Mouse (Mus musculus) heart, embryonic 15.5 days (tissue): ENCODE results near the gene Dph5. TPM values are rescaled to one million over a fixed set of nuclear protein-coding genes. Genes with fewer than 3 reads are reported as not detected.

Experiments
- ATAC-seq: fragments of 200-750 bp; cut with Nextera tagmentation; replicated peaks from 2 replicates; pipeline ENCODE4 v1.8.0; 2017; ENCODE audit warnings: low read depth, moderate TSS enrichment; ENCODE audit not compliant: insufficient number of reproducible peaks, insufficient read depth, low FRiP score
- H3K27ac ChIP-seq: fragments of 300-500 bp; sonication (generic); 2 replicates; pipeline ENCODE4 v1.5.1; 2015; ENCODE audit warnings: mild to moderate bottlenecking, inconsistent platforms
- H3K27me3 ChIP-seq: fragments of 300-500 bp; sonication (generic); 2 replicates; pipeline ENCODE4 v1.6.1; 2015; ENCODE audit warnings: inconsistent platforms
- H3K36me3 ChIP-seq: fragments of 300-500 bp; sonication (generic); 2 replicates; pipeline ENCODE4 v1.6.1; 2015; ENCODE audit warnings: mild to moderate bottlenecking, inconsistent platforms
- H3K4me1 ChIP-seq: fragments of 300-500 bp; sonication (generic); replicated peaks from 2 replicates; pipeline ENCODE4 v1.6.1; 2015; ENCODE audit warnings: inconsistent platforms
- H3K4me2 ChIP-seq: fragments of 300-500 bp; sonication (generic); 2 replicates; pipeline ENCODE4 v1.6.1; 2015; ENCODE audit warnings: inconsistent platforms, mild to moderate bottlenecking, moderate library complexity
- H3K4me3 ChIP-seq: fragments of 300-500 bp; sonication (generic); 2 replicates; pipeline ENCODE4 v1.5.1; 2015; ENCODE audit warnings: mild to moderate bottlenecking, inconsistent platforms
- H3K9ac ChIP-seq: fragments of 300-500 bp; sonication (generic); 2 replicates; pipeline ENCODE4 v1.6.1; 2015; ENCODE audit warnings: mild to moderate bottlenecking, inconsistent platforms
- H3K9me3 ChIP-seq: fragments of 300-500 bp; sonication (generic); replicated peaks from 2 replicates; pipeline ENCODE4 v1.6.1; 2016; ENCODE audit warnings: inconsistent platforms
- WGBS: fragments of 180-500 bp; shearing (Covaris S2); methylation state at CpG from one replicate; pipeline ENCODE4 v1.1.7; 2015; ENCODE audit warnings: mixed read lengths; 5-methylcytosine and 5-hydroxymethylcytosine counted together
- polyA plus RNA-seq: library from polyadenylated mRNA; unstranded; fragments of >200 nt; fragmentation: Nextera tagmentation; extraction: Ambion mirVana; gene quantifications from 2 replicates; pipeline ENCODE4 v1.2.1, GENCODE M21; 2015

Dph5 gene
- polyA plus RNA-seq, 1 experiment from 2014 or later, result 15.2 TPM

DNA sequence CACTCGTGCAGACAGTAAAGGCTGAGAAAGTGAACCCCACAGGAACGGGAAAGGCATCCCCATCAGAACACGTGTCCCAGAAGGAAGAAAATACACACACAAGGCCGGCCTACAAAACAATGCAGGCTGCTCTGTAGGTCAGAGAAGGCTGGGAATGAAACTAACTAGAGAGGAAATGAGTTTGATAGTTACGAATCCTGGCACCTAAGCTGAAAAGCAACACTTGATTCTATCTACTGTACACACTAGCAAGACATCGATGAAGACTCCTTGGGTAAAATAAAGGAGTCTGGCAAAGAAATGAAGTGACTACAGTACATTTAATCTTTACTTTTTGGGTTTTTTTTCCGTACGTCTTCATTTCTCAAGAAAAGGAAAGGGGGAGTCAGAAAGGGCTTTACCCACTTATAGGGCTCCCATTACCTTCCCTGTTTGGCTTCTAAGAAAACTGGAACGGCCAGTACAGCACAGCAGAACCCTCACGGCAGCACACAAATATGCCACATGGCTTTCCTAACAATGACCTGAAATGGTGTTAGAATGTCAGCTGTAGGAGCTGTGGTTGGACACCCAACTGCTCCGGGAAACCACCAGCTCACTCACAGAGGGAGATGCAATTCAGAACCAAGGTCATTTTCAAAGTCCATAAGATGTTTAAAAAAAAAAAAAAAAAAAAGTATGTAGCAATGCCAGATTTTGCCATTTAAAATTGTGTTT, 73.8 kb downstream of the Dph5 start:
- H3K27me3 ChIP-seq, result no peaks in the 10 kb centered on the region
- 82% methylated on average over 11 of the region's 11 CpGs for WGBS
- no peak overlapping the region for H3K4me3 ChIP-seq
- no peak overlapping the region for H3K9ac ChIP-seq
- H3K36me3 ChIP-seq, result peaks cover 17% of the 10 kb centered on the region; the same call in 1 of the 2 replicates
- no peak overlapping the region for H3K27ac ChIP-seq
- H3K9me3 ChIP-seq, result no peaks in the 10 kb centered on the region
- ATAC-seq, result no peak
- no peaks in the 10 kb centered on the region for H3K4me1 ChIP-seq
- no peak overlapping the region for H3K4me2 ChIP-seq

DNA sequence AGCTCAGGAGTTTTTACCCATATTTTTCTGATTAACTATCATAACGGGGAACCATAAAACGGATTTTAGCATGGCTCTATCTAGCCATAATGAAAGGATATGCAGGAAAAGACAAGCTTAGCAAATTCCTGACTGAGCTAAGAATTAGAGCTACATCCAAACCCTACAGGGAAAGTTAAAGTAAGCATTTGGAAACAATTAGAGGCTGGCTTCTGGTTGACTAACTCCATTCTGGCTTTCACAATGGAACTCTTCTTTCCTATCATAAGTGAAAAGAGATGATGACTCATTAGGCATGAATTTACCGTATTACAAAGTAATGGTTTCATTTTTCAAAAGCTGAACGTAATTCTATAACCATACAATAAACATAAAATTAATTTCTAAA, 74.4 kb downstream of the Dph5 start:
- Histone ChIP-seq H3K4me2 (no peak overlapping the region), H3K27me3 (no peaks in the 10 kb centered on the region), H3K27ac (no peak overlapping the region), H3K4me3 (no peak overlapping the region), H3K9ac (no peak overlapping the region), H3K9me3 (no peaks in the 10 kb centered on the region), H3K4me1 (no peaks in the 10 kb centered on the region), H3K36me3 (peaks cover 16% of the 10 kb centered on the region; the same call in 1 of the 2 replicates)
- no peak for ATAC-seq
- WGBS, result 77% methylated on average over 4 of the region's 4 CpGs

DNA sequence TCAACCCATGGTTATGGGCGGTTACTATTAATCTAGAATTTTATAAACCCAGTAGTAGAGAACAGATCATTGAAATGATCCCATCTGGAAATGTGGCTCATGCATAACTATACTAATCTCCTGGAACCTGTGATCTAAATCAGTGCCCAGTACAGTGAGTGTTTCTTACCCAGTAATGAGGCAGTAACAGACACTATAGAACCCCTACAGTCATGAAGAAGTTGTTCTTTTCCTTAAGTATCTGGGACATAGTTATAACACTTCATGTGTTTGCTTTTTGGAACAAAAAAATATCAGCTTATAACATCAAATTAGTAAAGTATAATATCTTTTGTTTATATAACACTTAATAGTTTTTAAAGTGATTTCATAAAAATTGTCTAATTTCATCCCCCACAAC, 76.0 kb downstream of the Dph5 start:
- H3K9me3 ChIP-seq, result no peaks in the 10 kb centered on the region
- WGBS, result 93% methylated on average over 1 of the region's 1 CpGs
- H3K36me3 ChIP-seq, result peaks cover 7% of the 10 kb centered on the region; the same call in 1 of the 2 replicates
- no peak overlapping the region for H3K27ac ChIP-seq
- no peak for ATAC-seq
- H3K9ac ChIP-seq, result no peak overlapping the region
- no peaks in the 10 kb centered on the region for H3K4me1 ChIP-seq
- no peak overlapping the region for H3K4me2 ChIP-seq
- H3K27me3 ChIP-seq, result no peaks in the 10 kb centered on the region
- no peak overlapping the region for H3K4me3 ChIP-seq

DNA sequence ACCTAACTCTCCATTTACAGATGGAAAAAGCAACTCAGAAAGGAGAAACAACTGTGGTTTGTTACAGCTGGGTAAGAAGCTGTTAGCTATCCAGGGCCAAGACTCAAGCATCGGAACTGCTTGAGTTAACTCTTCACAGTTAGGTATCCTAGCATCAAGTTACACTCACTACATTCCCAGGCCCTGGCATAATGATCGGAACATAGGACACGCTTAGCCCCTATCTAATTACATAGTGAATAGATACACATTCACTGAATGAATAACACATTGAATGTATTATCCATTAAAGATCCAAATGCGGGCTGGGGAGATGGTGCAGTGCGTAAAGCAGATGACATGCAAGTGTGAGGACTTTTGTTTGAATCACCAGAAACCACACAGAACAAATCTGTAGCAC, 76.4 kb downstream of the Dph5 start:
- Histone ChIP-seq H3K27ac (no peak overlapping the region), H3K9me3 (no peaks in the 10 kb centered on the region), H3K4me3 (no peak overlapping the region), H3K36me3 (peaks cover 4% of the 10 kb centered on the region; the same call in 1 of the 2 replicates), H3K9ac (no peak overlapping the region), H3K4me1 (no peaks in the 10 kb centered on the region), H3K4me2 (no peak overlapping the region), H3K27me3 (no peaks in the 10 kb centered on the region)
- ATAC-seq, result no peak
- WGBS, result 87% methylated on average over 5 of the region's 5 CpGs

DNA sequence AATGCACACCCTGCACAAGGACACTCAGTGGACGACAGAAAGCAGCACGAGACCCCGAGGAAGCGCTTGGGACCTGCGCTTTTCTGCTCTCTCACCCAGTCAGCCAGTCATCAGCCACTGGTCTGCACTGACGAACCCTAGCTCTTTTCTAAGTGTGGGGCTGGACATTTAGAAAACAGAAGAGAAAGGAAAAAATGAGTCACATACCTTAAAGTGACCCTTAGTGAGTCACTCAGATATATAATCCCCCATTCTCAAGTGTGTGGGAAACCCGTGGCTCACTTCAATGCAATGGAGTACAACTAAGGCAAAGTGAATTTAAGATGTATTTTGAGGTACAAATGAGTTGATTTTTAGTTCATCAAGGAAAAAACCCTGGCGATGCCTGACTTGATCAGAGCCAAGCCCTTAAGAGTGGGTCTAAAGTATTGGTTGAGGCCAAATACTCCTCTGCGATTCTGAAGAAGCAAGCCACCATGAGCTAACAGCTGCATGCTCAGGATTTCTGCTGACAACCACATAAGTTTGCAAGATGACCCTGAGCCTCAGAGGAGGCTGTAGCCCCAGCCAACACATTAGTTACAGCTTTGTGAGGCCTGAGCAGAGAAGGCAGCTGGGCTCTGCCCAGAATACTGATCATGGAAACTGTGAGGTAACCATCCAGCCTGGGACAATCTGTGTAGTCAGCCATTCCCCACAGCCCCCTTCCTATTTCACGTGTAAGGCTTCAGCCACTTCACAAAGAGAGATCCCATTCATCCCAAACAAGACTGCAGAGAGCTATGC, 81.3 kb downstream of the Dph5 start:
- no peak overlapping the region for H3K9ac ChIP-seq
- no peaks in the 10 kb centered on the region for H3K4me1 ChIP-seq
- H3K27me3 ChIP-seq, result no peaks in the 10 kb centered on the region
- peaks cover 5% of the 10 kb centered on the region; the same call in 1 of the 2 replicates for H3K36me3 ChIP-seq
- H3K27ac ChIP-seq, result no peak overlapping the region
- no peaks in the 10 kb centered on the region for H3K9me3 ChIP-seq
- no peak for ATAC-seq
- no peak overlapping the region for H3K4me3 ChIP-seq
- WGBS, result 81% methylated on average over 10 of the region's 10 CpGs
- no peak overlapping the region for H3K4me2 ChIP-seq

DNA sequence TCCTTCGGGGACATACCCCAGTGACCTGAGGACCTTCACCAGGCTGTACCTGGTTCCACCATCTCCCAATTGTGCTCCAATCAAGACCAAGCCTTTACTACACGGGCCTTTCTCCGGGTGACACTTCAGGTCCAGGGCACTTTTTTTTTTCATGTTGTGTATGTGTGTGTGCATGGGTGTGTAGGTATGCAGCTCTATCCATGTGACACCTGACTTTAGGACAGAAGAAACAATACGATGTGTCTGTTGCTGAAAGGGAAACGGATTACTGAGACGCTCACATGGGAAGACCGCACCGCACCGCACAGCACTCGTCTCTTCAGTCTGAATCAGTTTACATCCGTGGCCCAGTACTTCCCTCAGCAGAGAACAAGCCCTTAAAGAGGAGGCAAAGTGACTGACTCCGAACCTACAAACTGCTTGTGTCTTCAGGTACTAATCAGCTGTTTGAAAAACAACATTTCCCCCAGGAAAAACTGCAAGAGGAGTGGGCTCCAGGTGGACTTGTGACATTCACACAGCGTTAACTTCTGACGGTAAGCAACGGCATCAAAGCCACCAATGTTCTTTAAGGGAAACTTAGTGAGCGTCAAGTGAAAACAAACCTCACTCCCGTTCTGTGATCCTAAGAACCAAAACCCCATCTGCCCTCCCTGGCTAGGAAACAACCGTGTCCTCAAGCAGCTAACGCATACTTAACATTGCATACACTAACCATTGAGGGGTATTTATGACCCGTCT, 83.6 kb downstream of the Dph5 start:
- WGBS, result 91% methylated on average over 20 of the region's 20 CpGs

DNA sequence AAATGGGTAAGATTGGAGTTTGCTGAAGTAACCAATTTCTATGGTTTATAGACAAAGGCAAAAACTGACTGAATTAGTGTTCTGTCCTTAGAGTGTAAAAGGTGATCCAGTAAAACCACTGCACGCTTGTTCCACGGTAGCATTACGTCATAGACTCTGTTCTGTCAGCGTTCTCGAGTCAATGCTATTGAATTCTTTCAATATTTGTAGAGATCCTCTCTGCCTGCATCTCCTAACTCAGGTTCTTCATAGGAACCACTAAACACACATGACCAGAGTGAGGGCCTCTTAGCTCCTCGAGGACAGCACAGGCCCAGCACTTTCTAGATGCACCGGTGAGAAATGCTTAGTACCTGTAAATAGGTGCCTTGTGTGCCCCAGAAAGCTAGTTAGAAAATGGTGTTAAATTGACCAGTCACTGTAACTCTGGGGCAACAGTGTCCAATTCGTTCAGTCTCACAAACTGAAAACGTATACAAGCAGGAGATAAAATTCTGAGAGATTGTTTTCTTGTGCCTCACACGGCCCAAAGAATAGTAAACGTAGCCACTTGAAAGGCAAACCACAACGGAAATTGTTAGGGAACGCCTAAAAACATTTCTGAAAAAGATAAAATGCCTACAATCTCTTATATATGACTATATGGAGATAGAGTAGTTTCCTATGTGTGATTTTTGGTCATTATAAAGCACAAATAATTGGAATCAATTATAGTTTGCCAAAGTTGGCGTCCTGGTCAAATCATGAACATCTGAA, 84.4 kb downstream of the Dph5 start:
- no peak for ATAC-seq
- H3K36me3 ChIP-seq, result peaks cover 9% of the 10 kb centered on the region; the same call in 1 of the 2 replicates
- no peak overlapping the region for H3K9ac ChIP-seq

More for the DNA sequence above, 83.6 kb downstream of the Dph5 start:
- Histone ChIP-seq H3K4me3 (no peak overlapping the region), H3K9me3 (no peaks in the 10 kb centered on the region), H3K27me3 (no peaks in the 10 kb centered on the region), H3K4me2 (no peak overlapping the region), H3K27ac (no peak overlapping the region), H3K36me3 (peaks cover 5% of the 10 kb centered on the region; the same call in 1 of the 2 replicates), H3K9ac (no peak overlapping the region), H3K4me1 (peaks cover 5% of the 10 kb centered on the region; the same call in 1 of the 2 replicates)
- ATAC-seq, result no peak

DNA sequence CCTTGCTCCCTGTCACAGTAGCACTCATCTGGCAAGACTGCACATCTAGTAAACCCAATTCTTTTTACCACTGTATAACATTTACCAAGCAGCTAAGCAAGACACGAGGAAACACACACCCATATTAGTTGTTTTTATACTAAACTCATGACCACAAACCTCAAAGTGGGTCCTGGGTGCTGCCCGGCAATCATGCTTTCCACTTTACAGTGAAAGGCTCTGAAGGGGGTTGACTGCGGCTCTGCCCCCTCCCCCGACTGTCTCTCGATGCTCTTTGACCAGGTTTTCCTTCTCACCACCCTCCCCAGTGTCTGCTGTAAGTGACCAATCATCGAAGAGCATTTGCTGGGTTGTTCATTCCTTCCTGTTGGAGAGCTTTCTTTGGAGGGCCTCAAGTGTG, 86.6 kb downstream of the Dph5 start:
- no peaks in the 10 kb centered on the region for H3K9me3 ChIP-seq
- H3K9ac ChIP-seq, result no peak overlapping the region
- H3K27ac ChIP-seq, result no peak overlapping the region
- no peaks in the 10 kb centered on the region for H3K27me3 ChIP-seq
- no peak overlapping the region for H3K4me2 ChIP-seq
- no peak for ATAC-seq
- peaks cover 5% of the 10 kb centered on the region; the same call in 1 of the 2 replicates for H3K4me1 ChIP-seq
- 81% methylated on average over 6 of the region's 6 CpGs for WGBS
- no peak overlapping the region for H3K4me3 ChIP-seq
- H3K36me3 ChIP-seq, result peaks cover 20% of the 10 kb centered on the region; the same call in 1 of the 2 replicates

More for the DNA sequence above, 84.4 kb downstream of the Dph5 start:
- Histone ChIP-seq H3K27me3 (no peaks in the 10 kb centered on the region), H3K9me3 (no peaks in the 10 kb centered on the region), H3K4me3 (no peak overlapping the region), H3K4me1 (peaks cover 5% of the 10 kb centered on the region; the same call in 1 of the 2 replicates), H3K27ac (no peak overlapping the region), H3K4me2 (no peak overlapping the region)
- WGBS, result 89% methylated on average over 14 of the region's 14 CpGs

DNA sequence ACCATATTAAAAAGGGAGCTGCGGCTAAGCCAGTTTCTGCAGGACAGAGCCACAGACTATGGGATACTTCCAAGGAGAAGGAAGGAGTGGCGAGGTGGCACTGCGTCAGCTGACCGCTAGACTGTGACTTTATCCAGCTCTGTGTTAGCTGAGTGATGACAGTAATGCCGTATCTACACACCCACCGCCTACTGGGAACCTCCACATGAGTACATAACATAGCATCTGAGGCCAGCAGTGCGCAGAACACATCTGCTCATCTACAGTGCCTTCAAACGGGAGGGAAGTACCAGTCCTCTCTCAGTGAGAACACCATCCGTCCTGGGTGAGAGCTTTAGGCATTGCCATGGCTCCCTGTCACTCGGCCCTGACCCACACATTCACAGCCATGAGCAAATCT, 87.4 kb downstream of the Dph5 start:
- 64% methylated on average over 10 of the region's 10 CpGs for WGBS
- Histone ChIP-seq H3K4me3 (no peak overlapping the region), H3K9ac (no peak overlapping the region), H3K36me3 (peaks cover 24% of the 10 kb centered on the region; the same call in 1 of the 2 replicates), H3K27me3 (no peaks in the 10 kb centered on the region), H3K9me3 (no peaks in the 10 kb centered on the region), H3K27ac (no peak overlapping the region), H3K4me1 (peaks cover 5% of the 10 kb centered on the region; the same call in 1 of the 2 replicates), H3K4me2 (no peak overlapping the region)
- ATAC-seq, result peak; percentile 80

DNA sequence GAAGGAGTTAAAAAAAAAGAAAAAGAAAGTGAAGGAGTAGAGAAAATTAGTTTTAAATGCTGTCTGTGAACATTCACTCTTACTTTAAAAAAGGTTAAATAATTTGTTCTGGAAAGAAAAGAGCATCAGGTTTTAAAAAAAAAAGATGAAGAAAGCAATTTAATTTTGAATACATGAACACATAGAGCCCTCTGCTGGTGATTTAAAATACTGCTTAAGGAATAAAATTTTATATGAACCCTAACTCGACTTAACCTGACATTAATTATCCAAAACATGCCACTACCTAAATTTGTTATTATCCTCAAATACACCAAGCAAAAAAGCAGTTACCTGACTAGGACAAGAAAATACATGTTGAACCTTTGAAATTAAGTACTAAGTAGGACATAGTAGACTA, 91.4 kb downstream of the Dph5 start:
- no peaks in the 10 kb centered on the region for H3K9me3 ChIP-seq
- peaks cover 39% of the 10 kb centered on the region for H3K36me3 ChIP-seq
- ATAC-seq, result no peak
- no peak overlapping the region for H3K4me2 ChIP-seq
- whole genome bisulfite sequencing, result 33% methylated on average over 1 of the region's 1 CpGs
- no peaks in the 10 kb centered on the region for H3K27me3 ChIP-seq
- H3K4me1 ChIP-seq, result peaks cover 5% of the 10 kb centered on the region; the same call in 1 of the 2 replicates
- H3K9ac ChIP-seq, result no peak overlapping the region
- no peak overlapping the region for H3K4me3 ChIP-seq
- no peak overlapping the region for H3K27ac ChIP-seq
